Mouse (Mus musculus) megakaryocyte progenitor cell, adult 5-6 weeks (primary cell): Measurements from ENCODE around the gene Fyco1. TPM values are rescaled to one million over a fixed set of nuclear protein-coding genes. Genes with fewer than 3 reads are reported as not detected.
A peak's percentile ranks its signal among the peaks of the same experiment; 100 is the strongest.

Source experiments
- ATAC-seq: replicated peaks from 2 replicates; pipeline ENCODE4 v1.8.0; 2016; ENCODE audit warnings: mild to moderate bottlenecking, moderate TSS enrichment, inconsistent platforms; ENCODE audit not compliant: poor library complexity
- total RNA-seq, 2 experiments: library from RNA; stranded (forward) in 1 of 2; stranded (reverse) in 1 of 2; fragments of 157-497, 149-512 nt in 1 of 2; fragments of 200-1000 nt in 1 of 2; gene quantifications; 2 replicates each; pipeline versions ENCODE4 v1.2.3 to v1.2.4; 2015 to 2017

Fyco1 gene
- total RNA-seq, 2 experiments from 2014 or later, result 10.9 to 16.4 TPM

DNA sequence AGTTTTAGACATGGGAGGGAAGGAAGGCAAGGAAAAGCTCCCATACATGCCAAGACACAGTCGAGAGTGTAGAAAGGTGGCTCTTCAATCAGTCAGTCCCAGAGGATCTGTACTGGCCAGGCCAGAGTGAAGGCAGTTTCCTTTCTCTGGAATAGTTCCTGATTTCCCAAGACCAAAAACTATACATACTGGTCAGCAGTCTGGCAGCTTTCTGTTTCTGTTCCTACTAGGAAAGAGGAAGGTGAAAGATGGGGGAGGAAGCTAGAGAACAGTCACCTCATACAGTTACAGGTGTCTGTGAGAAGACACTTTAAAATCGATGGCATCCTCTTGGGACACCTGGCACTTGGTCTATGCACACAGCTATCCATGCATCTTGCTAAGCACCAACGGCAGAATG lies 36.3 kb downstream of the Fyco1 start:
- ATAC-seq, result peak; percentile 77

DNA sequence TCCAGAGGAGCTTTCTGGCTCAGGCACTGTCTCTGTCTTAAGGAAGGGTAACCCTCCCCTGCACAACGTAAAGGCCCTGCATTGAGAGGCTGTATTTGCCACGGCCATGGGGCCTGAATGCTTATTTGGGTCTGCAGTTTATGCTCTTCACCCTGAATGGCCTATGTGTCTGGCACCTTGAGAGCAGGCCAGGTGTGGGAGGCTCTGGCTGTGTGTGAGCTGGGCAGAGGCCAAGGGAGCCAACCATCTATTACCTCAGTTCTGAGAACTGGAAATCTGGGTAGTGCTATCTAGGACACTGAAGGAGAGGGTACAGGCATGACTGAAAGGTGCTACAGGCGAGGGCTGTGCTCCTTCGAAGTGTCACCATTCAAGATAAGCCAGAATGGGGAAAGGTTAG lies 36.9 kb downstream of the Fyco1 start:
- no peak for ATAC-seq

DNA sequence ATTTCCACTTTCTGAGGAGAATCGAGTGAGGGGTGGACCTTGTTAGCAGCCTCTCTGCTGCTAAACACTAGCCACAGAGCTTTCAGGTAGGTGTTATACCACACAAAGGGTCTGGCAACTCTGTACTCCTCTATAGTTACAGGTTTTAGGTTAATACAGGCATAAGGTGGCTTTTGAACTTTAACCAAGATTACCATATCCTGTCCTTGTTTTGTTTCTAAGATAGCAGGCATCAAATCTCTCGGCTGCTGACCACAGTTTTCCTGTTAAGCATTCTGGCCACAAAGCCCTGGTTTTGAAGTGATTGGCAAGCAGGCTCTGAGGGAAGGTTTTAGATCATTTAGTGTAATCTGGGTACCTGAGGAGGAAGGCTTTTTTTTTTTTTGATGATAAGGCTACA lies 37.4 kb downstream of the Fyco1 start:
- ATAC-seq, result no peak

DNA sequence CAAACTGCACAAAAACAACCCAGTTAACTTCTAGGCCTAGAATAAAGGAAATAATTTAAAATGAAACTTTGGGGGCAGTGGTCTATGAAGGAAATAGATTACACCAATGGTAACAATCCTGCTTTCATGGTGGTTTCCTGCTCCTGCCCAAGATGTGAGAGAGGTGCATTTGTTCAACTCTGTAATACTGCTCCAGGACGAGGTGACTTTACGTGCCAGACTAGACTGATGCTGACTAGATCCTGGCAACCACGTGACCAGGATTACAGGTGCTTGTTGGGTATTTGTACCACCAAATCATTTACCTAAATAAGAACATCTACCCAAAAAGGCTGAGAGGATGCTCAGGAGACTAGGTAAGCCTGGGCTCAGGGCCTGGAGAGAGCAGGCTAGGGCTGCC lies 39.9 kb downstream of the Fyco1 start:
- ATAC-seq, result no peak

DNA sequence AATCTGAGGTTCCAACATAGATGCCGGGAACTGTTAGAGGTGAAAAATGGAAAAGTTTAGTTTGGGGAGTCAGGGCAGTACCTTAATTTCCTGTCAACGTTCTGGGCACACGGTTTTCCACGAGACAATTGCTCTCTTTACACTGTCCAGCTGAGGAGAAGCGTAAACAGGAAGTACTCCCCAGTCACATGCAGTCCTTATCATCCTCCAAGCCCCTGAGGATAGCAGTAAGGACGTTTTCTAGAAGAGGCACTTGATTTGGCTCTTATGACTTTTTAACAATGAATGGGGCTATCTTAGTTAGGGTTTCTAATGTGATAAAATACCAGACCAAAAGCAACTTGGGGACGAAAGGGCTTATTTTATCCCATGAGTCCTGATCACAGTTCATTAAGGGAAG lies 43.1 kb downstream of the Fyco1 start:
- no peak for ATAC-seq

DNA sequence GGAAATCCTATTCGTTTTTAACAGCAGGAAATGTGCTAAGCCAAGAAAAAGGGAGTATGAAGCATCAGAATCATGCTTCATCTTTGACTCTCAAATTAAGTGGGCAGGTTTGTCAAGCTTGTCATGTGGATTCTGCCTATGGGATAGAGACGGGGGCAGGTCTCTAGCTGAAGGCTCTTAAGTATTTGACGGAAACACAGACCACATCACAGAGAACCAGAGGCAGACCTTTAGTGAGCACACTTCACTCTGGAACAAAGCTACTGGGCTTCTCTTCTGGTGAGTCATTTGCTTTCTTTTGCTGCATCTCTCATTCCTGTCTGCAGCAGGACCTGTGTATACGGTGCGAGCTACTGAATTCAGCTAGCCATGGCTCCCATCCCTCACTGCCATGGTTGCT lies 45.4 kb downstream of the Fyco1 start, which contains the start of gene Cxcr6:
TSS of gene Cxcr6 (plus strand) at position 209 of the 400 bp plus-strand sequence.
- ATAC-seq, result no peak

DNA sequence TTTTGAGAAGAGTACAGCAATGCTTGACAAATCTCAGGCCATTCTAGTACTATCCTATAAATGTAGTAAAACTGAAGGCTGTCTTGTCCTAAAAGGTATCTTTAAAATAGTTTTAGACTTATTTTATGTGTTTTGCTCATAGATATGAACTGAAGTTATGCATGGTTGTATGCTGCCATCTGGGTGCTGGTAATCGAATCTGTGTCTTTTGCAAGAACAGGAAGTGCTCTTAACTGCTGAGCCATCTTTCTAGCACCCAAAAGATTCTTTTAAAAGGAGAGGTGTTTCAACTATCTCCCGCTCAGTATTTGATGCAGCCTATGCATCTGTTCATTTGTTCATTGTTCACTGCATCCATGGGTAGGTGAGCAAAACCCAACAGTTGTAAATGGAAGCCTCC lies 46.5 kb downstream of the Fyco1 start:
- ATAC-seq, result no peak

DNA sequence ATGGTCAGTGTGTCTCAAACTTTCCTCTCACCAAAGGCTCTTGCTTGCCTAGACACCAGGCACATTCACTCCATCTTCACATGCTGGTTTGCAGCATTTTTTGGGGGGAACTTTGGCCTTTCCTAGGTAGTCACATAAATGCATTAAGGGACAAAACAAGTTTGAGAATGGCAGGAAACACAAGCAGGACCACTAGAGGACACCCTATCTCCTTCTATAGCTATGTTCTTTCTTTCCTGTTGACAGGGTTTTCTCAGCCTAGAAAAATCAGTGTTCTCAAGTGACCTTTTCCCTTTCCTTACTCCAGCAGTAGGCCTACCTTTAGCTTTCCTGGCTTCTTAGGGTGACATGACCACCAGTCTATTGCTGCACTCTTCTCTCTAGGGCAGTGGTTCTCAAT lies 48.8 kb downstream of the Fyco1 start:
- peak; percentile 34; the same call in 1 of the 2 replicates for ATAC-seq

DNA sequence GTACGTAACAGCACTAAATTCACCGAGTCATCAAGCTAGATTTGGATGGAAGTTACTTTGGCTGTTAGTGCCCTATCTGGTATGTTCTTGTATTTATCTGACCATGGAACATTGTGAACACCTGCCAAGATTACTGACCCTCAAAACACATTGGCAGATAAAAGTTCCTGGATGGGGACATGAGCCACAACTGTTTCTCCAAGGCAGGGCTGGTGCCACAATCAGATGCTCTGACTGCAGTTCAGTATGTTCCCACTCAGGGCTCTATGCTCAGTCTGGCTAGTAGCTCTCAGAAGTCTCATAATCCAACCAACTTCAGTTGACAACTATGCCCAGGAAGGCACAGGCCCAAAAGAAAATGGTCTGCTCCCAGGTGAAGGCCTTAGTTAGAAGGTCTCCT lies 49.3 kb downstream of the Fyco1 start:
- ATAC-seq, result 0 out of 2 replicates have a peak, but pooled peaks have one; percentile 14

DNA sequence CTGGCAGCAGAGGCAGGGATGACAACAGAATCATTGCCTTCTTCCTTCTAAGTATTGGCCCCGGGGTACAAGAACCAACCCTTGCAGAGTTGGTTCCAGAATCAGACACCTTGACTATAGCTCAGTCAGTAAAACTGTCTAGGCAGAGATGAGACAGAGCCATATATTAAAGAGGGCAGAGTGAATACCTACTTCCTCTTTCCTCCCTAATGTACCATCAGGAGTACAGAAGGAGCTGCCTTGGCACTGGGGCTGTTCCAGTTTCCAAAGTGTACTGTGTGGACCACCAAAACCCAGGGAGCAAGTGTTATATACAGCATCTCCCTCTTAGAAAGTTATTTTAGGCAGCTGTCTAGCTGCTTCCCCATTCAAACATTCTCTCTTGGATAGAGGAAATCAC lies 50.2 kb downstream of the Fyco1 start:
- ATAC-seq, result no peak

DNA sequence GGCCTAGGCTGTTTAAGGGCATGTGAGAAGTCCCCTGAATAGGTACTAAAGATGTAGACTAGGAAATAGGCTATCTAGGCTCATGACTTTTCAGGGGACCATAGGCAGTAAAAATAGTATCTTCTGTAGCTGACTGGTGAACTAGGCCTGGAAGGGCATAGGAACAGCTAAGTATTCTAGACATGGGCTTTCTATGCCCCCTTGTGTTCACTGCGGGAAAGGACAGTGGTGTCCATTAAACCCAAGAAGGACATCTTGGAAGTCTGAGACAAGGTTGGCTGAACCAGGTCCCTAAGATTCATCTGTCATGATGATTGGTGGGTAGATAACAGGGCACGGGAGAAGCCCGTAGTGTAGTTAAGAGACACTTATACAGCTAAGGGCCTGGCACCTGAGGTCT lies 55.5 kb downstream of the Fyco1 start:
- peak; percentile 87 for ATAC-seq

DNA sequence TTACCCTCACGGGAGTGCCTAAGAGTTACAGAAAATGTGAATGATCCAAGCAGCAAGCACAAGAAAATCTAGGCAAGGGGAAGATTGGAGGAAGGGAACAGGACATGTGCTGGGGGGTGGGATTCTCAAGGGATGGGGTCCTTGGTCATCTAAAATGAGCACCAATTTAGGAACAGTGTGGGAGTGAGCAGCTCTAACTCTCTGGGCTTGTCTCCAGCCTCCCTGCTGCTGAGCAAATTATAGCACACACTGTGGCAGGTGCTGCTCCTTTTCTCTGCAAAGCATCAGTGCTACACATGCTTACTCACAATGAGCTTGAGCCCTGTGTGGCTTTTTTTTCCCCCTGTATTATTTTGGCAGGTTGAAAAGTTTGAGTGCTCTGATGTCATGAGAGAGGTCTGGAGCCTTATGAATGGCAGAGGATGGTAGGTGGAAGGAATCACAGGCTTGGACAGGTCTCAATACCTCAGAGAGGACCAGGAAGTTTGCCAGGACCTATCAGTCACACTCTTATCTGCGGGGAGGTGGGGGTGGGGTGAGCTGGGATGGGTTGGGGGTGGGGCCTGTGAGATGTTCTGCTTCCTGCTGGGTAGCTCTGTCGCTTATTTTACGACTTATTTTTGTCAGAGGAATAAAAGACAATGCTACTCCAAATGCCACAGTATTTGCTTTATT lies 62.7 kb downstream of the Fyco1 start:
- no peak for ATAC-seq

DNA sequence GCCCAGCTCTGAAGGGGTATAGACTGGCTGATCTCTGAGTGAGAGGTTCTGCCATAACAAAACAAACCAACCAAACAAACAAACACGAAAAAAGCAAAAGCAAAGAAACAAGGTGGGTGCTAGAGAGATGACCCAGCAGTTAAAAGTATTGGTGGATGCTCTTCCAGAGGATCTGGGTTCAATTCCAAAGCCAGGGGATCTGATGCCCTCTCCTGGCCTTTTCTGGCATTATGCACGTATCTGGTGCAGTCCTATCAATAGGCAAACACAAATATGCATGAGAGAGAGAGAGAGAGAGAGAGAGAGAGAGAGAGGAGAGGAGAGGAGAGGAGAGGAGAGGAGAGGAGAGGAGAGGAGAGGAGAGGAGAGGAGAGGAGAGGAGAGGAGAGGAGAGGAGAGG lies 78.4 kb downstream of the Fyco1 start:
- ATAC-seq, result peak; percentile 51; the same call in 1 of the 2 replicates

DNA sequence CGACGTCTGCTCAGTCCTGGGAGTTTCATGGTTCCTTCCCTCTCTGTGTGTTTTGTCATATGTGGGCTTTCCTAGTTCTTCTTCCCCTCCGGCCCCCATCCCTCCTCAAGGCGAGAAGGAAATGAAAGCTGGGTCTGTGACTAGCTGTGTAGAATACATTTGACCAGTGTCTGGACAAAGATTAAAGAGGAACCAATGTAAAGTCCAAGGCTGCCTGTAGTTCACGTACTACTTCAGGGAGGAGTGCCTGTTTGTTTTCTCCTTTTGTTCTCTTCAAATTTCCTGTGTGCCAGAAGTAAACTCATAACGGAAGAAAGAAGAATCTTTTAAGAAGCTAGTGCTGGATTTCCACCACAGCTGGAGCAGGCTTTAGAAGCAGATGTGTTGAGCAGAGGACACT lies 82.2 kb downstream of the Fyco1 start:
- peak; percentile 90 for ATAC-seq

DNA sequence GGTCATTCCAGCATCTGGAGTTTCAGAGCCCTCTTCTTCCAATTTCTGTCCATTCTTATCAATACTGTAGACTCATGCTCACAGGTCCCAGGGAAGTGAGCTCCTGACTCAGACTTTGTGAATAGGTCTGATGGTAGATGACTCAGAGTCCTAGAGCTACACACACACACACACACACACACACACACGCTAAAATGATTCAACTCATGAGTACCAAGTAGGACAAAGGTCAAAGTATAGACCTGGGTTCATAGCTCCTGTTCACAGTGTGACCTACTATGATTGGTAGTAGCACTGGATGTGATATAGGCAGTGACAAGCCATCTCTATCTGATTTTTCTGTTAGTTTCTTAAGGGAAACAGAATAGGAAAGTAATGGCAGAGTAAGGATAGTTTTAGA lies 83.3 kb downstream of the Fyco1 start:
- no peak for ATAC-seq

DNA sequence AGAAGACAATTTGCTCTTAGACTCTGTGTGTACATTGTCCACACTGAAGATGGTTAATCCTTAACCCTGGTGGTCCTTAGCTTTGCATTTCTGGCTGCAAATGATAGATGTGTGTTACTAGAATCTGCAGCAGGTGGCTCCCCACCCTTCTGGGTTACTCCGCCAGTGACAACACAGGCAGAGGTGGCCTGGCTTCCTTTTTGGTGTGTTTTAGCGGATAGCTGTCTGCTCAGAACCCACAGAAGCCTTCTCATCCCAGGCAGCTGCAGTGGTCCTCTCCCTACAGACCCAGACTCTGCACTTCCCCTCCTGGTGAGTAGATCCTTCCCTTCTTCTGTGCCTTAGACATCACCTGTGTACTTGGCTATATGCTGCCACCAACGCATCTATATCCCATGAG lies 84.7 kb downstream of the Fyco1 start:
- ATAC-seq, result no peak

DNA sequence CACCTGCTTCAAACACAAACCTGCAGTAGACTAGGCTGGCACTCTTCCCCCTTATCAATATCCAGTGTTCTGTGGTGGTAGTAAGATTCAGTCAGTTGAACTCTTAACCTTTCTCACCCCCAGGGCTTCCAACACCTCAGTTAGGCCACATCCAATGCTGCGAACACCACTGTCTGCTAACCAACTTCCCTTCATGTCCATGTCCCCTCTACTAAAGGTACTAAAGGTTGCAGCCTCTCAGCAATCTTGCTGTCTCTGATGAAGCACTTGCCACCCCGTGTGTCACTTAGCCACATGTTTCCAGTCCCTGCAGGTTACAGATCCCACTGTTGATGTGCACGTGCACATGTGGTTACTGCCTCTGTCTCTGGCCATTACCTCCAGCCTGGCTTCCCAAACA lies 87.9 kb downstream of the Fyco1 start:
- no peak for ATAC-seq

DNA sequence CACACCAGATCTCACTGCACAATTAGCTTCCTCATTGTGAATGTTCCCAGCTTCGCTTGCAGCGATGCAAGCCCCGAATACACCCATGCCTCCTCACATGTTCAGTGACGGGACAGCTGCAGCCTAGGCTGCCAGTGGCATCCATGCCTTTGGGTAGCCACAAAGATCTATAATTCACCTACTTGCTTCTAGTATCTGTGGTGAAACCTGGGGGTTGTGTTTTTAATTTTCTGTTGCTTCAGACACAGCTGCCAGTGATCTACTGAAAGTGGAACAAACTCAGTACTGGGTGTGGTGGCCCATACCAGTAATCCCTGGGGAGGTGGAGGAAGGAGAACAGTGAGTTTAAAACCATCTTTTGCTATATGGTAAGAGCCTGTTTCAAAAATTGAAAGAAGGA lies 88.8 kb downstream of the Fyco1 start:
- no peak for ATAC-seq

DNA sequence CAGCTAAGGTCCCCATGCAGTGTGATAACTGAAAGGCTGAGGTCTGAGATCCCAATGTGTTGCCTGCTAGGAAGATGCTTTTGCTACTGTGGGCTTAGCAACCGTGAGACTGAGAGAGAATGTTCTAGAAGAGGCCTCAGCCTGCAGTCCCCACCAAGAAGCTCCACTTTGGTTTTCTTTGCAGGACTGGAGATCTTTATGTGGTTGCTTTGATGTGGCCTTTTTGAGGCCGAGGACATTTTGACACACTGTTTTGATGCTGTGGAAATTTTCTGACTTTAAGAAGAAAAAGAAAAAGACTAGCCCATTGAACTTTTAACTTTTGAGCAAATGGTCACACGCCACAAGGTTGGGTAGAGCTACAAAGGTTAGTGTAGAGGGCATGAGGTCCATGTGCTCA lies 90.9 kb downstream of the Fyco1 start:
- ATAC-seq, result no peak

DNA sequence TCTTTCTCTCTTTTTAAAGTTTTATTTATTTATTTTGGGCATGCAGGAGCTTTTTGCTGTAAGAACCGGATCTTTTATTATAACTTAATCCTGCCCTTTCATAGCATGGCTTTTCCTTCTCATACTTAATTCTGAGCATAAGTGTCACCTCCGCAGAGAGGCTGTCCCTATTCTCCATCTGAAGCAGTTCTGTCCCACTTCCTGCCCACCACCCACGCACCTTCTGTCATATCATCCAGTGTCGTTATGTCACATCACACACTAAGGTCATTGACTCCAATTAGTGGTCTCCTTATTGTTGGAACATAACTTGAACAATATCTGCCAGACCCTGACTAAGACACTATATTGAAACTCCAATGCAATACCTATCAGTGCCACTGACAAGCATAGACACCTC lies 93.1 kb downstream of the Fyco1 start:
- no peak for ATAC-seq

DNA sequence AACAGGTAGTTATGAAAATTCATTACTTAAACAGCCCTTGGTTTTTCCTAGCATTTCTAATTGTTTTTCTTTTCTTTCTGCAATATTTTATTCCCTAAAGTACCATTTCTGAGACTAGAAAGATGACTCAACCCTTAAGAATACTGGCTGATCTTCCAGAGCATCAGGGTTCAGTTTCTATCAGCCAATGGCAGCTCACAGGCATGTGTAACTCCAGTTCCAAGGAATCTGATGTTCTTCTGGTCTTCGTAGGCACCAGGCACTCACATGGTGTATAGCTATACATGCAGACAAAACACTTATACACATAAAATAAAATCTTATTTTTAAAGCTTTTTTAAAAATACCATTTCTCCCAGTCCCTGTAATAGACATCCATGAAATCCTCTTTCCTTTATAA lies 93.5 kb downstream of the Fyco1 start:
- no peak for ATAC-seq

DNA sequence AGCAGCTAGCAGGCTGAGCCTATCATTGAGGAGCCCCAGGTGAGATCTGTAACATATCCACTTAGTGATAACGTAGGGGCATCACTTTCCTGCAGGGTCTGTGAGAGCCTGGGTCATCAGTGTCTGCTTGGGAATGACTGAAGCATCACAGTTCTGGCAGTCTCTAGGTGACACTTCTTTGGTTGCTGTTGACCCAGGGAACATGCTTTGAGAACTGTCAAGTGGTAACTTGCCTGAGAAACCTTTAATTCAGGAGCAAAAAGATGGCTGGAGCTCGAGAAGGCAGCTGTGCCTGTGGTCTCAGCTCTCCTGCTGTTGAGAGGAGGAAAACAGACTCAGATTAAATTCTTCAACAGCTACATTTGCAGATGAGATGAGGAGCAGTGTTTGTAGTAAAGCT lies 94.4 kb downstream of the Fyco1 start:
- ATAC-seq, result no peak

DNA sequence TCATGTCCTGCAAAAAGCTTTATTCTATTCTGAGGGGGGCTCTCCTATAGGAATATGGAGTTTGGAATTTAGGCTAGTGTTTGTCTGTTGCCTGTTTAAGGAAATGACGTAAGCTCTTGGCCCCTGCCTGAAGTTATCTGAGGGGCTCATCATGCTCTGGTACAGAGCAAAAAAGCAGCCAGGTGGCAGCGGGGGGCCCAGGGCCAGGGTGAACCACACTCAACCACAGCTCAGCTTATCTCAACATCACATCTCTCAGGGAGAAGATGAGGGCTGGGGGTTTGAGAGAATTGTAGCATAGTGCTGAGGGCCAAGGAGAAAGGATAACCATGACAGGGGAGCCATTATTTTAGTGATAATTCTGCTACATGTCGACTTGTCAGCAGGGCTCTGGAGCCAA lies 94.9 kb downstream of the Fyco1 start:
- ATAC-seq, result peak; percentile 42
